Mouse (Mus musculus) lung, postnatal 0 days (tissue): ENCODE measurements at regions not wholly inside any gene's neighbourhood (a gene's known extent, or its start where the extent isn't known, plus 50 kb on each side); places are given as distances from the start of the nearest gene placed in this dataset.

ENCODE experiments used
- CTCF ChIP-seq: IDR thresholded peaks from 2 replicates; pipeline ENCODE4 v1.5.1; 2016; ENCODE audit warnings: antibody characterized with exemption, mild to moderate bottlenecking
- EP300 ChIP-seq: IDR thresholded peaks from 2 replicates; pipeline ENCODE4 v1.6.1; 2016; ENCODE audit warnings: antibody characterized with exemption, mild to moderate bottlenecking, control low read depth

GRCm38 (mm10) chr12:27481230-27481629 is 138.9 kb upstream of the Sox11 start:
- TF ChIP-seq CTCF (no peak), EP300 (no peak)
